Mouse (Mus musculus) lung, postnatal 0 days (tissue): ENCODE measurements around the gene Cpne8. TPM values are rescaled to one million over a fixed set of nuclear protein-coding genes. Genes with fewer than 3 reads are reported as not detected.

Source experiments
- ATAC-seq: fragments of 200-750 bp; cut with Nextera tagmentation; 2 replicates; pipeline ENCODE4 v1.8.0; 2017; ENCODE audit warnings: moderate library complexity
- DNase-seq: peaks from one replicate; pipeline ENCODE4 v3.0.0-alpha.2; 2016; ENCODE audit warnings: low spot score
- H3K27ac ChIP-seq: fragments of 300-500 bp; sonication (generic); 2 replicates; pipeline ENCODE4 v1.5.1; 2014; ENCODE audit warnings: antibody characterized with exemption, mild to moderate bottlenecking, low read length, mixed read lengths
- H3K27me3 ChIP-seq: fragments of 300-500 bp; sonication (generic); replicated peaks from 2 replicates; pipeline ENCODE4 v1.6.1; 2014; ENCODE audit warnings: low read length, mixed read lengths; ENCODE audit not compliant: insufficient read depth
- H3K36me3 ChIP-seq: fragments of 300-500 bp; sonication (generic); 2 replicates; pipeline ENCODE4 v1.6.1; 2014; ENCODE audit warnings: low read length, mixed read lengths; ENCODE audit not compliant: insufficient read depth
- H3K4me1 ChIP-seq: fragments of 300-500 bp; sonication (generic); 2 replicates; pipeline ENCODE4 v1.6.1; 2014; ENCODE audit warnings: antibody characterized with exemption, low read depth, low read length, mixed read lengths; ENCODE audit not compliant: insufficient read depth
- H3K4me2 ChIP-seq: fragments of 300-500 bp; sonication (generic); replicated peaks from 2 replicates; pipeline ENCODE4 v1.6.1; 2014; ENCODE audit warnings: low read depth, mild to moderate bottlenecking, low read length, moderate library complexity, mixed read lengths
- H3K4me3 ChIP-seq: fragments of 300-500 bp; sonication (generic); 2 replicates; pipeline ENCODE4 v1.5.1; 2014; ENCODE audit warnings: low read depth, low read length
- H3K9ac ChIP-seq: fragments of 300-500 bp; sonication (generic); replicated peaks from 2 replicates; pipeline ENCODE4 v1.6.1; 2014; ENCODE audit warnings: low read depth, mild to moderate bottlenecking
- H3K9me3 ChIP-seq: fragments of 300-500 bp; sonication (generic); 2 replicates; pipeline ENCODE4 v1.6.1; 2016; ENCODE audit warnings: low read length, mixed read lengths
- CTCF ChIP-seq: IDR thresholded peaks from 2 replicates; pipeline ENCODE4 v1.5.1; 2016; ENCODE audit warnings: antibody characterized with exemption, mild to moderate bottlenecking
- EP300 ChIP-seq: IDR thresholded peaks from 2 replicates; pipeline ENCODE4 v1.6.1; 2016; ENCODE audit warnings: antibody characterized with exemption, mild to moderate bottlenecking, control low read depth
- WGBS: fragments of 180-500 bp; shearing (Covaris S2); extraction: QIAGEN DNeasy Blood & Tissue Kit; methylation state at CpG from one replicate; pipeline ENCODE4 v1.1.7; 2014; 5-methylcytosine and 5-hydroxymethylcytosine counted together
- polyA plus RNA-seq: library from polyadenylated mRNA; unstranded; fragments of >200 nt; fragmentation: Nextera tagmentation; extraction: Ambion mirVana; gene quantifications from 2 replicates; pipeline ENCODE4 v1.2.1, GENCODE M21; 2015

Gene Cpne8
- polyA plus RNA-seq, 1 experiment from 2014 or later = 46.0 TPM

DNA sequence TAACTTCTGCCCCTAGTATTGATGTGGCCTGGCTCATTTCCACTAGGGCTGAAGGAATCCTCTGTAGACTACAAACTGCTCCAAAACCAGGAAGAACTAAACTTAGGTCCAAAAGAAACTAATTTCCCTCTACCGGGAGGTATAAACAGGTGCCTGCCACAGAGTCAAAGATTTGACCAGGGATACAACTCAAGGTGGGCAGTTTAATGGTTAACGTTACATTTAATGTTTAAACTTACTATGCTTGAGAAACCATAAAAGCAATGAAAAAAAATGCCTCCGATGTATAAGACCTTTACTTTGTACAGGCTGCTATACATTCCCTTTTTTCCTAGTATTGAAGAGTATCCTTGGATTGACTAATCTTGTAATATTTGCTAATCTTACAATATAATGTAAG, 18.5 kb downstream of the Cpne8 start:
- Histone ChIP-seq H3K4me3 (no peak overlapping the region), H3K27me3 (no peaks in the 10 kb centered on the region), H3K9ac (no peak overlapping the region), H3K4me1 (no peaks in the 10 kb centered on the region), H3K27ac (no peak overlapping the region), H3K4me2 (no peak overlapping the region), H3K9me3 (no peaks in the 10 kb centered on the region), H3K36me3 (no peaks in the 10 kb centered on the region)
- WGBS = 88% methylated on average over 3 of the region's 3 CpGs
- TF ChIP-seq CTCF = no peak
- DNase-seq (no peak), ATAC-seq (no peak)

DNA sequence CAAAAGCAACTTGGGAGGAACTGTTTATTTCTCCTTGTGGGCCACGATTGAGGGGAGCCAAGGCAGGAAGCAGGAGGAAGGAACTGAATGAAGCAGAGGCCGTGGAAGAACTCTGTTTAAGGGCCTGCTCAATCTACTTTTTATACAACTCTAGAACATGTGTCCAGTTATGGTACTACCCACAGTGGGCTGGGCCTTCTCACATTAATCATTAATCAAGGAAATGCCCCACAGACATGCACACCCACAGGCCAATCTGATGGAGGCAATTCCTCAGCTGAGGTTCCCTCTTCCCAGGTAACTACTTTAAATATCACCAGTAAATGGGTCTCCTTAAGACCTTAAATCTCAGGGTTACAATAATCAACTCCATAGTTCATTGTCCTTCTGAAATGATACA, 21.2 kb downstream of the Cpne8 start:
- no peak overlapping the region for H3K4me2 ChIP-seq
- H3K9me3 ChIP-seq = no peaks in the 10 kb centered on the region
- ATAC-seq (no peak), DNase-seq (no peak)
- H3K36me3 ChIP-seq = no peaks in the 10 kb centered on the region
- no peak for TF ChIP-seq CTCF
- TF ChIP-seq EP300 = no peak
- H3K4me3 ChIP-seq = no peak overlapping the region
- no peak overlapping the region for H3K9ac ChIP-seq
- 26% methylated on average over 2 of the region's 2 CpGs for WGBS
- H3K27ac ChIP-seq = no peak overlapping the region
- H3K27me3 ChIP-seq = no peaks in the 10 kb centered on the region
- H3K4me1 ChIP-seq = no peaks in the 10 kb centered on the region

DNA sequence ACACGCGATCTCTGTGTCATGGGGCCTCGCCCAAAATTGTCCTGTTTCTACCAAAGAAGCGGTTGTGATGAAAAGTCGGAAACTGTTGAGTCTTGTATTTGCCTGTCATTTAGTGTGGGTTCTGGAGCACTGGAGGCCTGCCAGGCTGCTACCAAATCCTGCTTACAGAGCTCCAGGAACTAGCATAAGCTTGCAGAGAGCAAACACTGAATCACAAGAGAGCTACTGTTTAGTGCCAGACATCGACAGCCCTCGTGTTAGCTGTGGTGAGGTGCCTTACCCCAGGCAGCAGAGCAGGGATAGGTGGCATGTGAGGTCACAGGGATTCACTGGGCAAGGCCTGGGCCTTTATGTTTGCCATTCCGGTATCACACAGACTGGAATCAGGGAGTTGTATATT, 22.7 kb downstream of the Cpne8 start:
- Histone ChIP-seq H3K36me3 (no peaks in the 10 kb centered on the region), H3K4me1 (no peaks in the 10 kb centered on the region), H3K9ac (no peak overlapping the region), H3K9me3 (no peaks in the 10 kb centered on the region), H3K27ac (no peak overlapping the region), H3K4me2 (no peak overlapping the region), H3K4me3 (no peak overlapping the region), H3K27me3 (no peaks in the 10 kb centered on the region)
- WGBS = 51% methylated on average over 8 of the region's 8 CpGs
- ATAC-seq (no peak), DNase-seq (peak; percentile 37)
- TF ChIP-seq EP300 = no peak
- TF ChIP-seq CTCF = no peak

GRCm38 (mm10) chr15:90647011-90647577, 32.1 kb downstream of the Cpne8 start:
- H3K4me3 ChIP-seq = no peak overlapping the region
- H3K4me2 ChIP-seq = no peak overlapping the region
- TF ChIP-seq EP300 (no peak), CTCF (no peak)
- no peaks in the 10 kb centered on the region for H3K36me3 ChIP-seq
- H3K27ac ChIP-seq = no peak overlapping the region
- H3K9me3 ChIP-seq = no peaks in the 10 kb centered on the region
- 86% methylated on average over 5 of the region's 5 CpGs for WGBS
- no peaks in the 10 kb centered on the region for H3K4me1 ChIP-seq
- H3K27me3 ChIP-seq = no peaks in the 10 kb centered on the region
- H3K9ac ChIP-seq = no peak overlapping the region
- DNase-seq (no peak), ATAC-seq (no peak)

DNA sequence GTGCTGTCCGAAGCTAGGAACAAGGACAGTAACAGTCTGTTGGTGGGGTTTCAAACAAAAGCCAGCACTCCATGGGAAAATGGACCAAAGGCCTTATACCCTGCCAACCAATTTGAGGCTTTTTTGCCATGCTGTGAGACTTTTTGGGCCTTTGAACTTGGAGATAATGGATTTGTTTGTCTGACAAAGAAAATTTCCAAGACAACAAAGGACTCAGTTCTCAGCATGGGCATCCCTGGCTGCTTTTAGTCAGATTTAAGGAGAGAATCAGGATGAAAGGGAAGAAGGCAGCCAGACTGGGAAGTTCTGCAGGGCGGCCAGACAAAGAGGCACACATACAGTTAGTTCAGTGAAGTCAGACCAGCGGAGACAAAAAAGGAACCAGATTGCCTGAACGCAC, 32.9 kb downstream of the Cpne8 start:
- Histone ChIP-seq H3K27me3 (no peaks in the 10 kb centered on the region), H3K4me3 (no peak overlapping the region), H3K36me3 (no peaks in the 10 kb centered on the region), H3K27ac (no peak overlapping the region), H3K4me1 (no peaks in the 10 kb centered on the region), H3K9me3 (no peaks in the 10 kb centered on the region), H3K4me2 (no peak overlapping the region), H3K9ac (no peak overlapping the region)
- ATAC-seq = no peak
- no peak for TF ChIP-seq CTCF
- TF ChIP-seq EP300 = no peak
- 91% methylated on average over 4 of the region's 4 CpGs for WGBS
- no peak for DNase-seq

DNA sequence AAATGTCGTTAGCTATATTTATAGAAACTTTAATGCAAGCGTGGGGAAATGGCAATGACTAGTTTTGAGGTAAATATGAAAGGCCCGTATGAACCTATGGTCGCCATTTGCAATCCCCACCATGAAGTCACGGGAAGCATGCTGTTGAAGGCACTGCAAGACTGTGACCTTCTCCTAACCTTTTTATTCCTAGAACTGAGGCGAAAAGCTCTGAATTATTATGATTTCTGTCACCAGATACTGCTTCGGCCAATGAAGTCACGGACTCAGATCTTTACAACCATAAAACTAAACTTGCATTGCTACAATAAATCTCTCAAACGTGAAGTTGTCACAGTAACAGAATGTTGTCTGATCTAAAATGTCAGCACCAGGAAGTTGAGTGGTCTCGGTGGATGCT, 33.4 kb downstream of the Cpne8 start:
- no peak overlapping the region for H3K27ac ChIP-seq
- H3K27me3 ChIP-seq = no peaks in the 10 kb centered on the region
- no peaks in the 10 kb centered on the region for H3K4me1 ChIP-seq
- ATAC-seq (no peak), DNase-seq (no peak)
- H3K4me3 ChIP-seq = no peak overlapping the region
- 90% methylated on average over 10 of the region's 10 CpGs for WGBS
- no peak for TF ChIP-seq CTCF
- TF ChIP-seq EP300 = no peak
- no peak overlapping the region for H3K4me2 ChIP-seq
- H3K9ac ChIP-seq = no peak overlapping the region
- no peaks in the 10 kb centered on the region for H3K36me3 ChIP-seq
- H3K9me3 ChIP-seq = no peaks in the 10 kb centered on the region

- no peak overlapping the region for H3K27ac ChIP-seq
- no peaks in the 10 kb centered on the region for H3K36me3 ChIP-seq
- TF ChIP-seq EP300 (no peak), CTCF (no peak)
- 58% methylated on average over 5 of the region's 5 CpGs for WGBS
- no peak overlapping the region for H3K9ac ChIP-seq
- DNase-seq (no peak), ATAC-seq (no peak)
- no peak overlapping the region for H3K4me2 ChIP-seq
- no peaks in the 10 kb centered on the region for H3K27me3 ChIP-seq
- H3K9me3 ChIP-seq = no peaks in the 10 kb centered on the region
- no peak overlapping the region for H3K4me3 ChIP-seq
- no peaks in the 10 kb centered on the region for H3K4me1 ChIP-seq
Measured at GRCm38 (mm10) chr15:90624201-90624600, 55.0 kb downstream of the Cpne8 start.
